Mouse (Mus musculus): ENCODE results near the gene Tnfrsf13c.

DNA sequence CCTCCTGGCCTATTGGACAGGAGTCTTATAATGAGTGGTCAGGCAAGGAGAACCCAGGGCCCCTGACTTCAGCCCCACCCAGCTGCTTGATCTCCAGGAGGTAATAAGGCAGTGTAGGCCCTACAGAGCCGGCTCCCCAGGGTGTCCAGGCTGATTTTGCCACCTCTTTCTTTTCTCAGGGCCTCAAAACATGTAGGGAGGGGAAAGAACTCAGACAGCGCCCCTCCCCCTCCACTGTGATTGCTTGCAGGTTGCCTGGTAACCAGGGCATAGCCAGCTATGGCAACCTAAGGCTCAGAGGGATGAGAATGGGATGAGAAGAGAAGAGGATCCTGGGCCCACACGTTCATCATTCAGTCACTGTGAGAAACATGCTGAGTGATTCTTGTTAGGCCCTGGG is 44.0 kb upstream of the Tnfrsf13c start:
- TF ChIP-seq POLR2A (IDR thresholded peaks at IDR 0.05; ENCODE audit: insufficient read depth, low read depth, low read length) = no peak
- TF ChIP-seq CTCF (IDR thresholded peaks at IDR 0.05; ENCODE audit: insufficient read depth, low read depth, low read length) = no peak
